Mouse (Mus musculus) leukemia stem cell, adult 10-12 weeks (primary cell): ENCODE data around the gene Plcl2. TPM values are rescaled to one million over a fixed set of nuclear protein-coding genes. Genes with fewer than 3 reads are reported as not detected.

Source experiments
- polyA plus RNA-seq: library from polyadenylated mRNA; stranded (reverse); fragments of >175 nt; gene quantifications from 2 replicates; pipeline ENCODE4 v1.2.3, GENCODE M21; 2012; ENCODE audit warnings: low replicate concordance

Gene Plcl2
- 25.1 and 50.6 TPM in 2 replicates for polyA plus RNA-seq

GRCm38 (mm10) chr17:50509251-50510104 is at the start of gene Plcl2:
TSS of gene Plcl2 (plus strand) at chr17:50509403.

Other genes starting within 250 kb of the Plcl2 start
- not detected in 2 replicates for gene Dazl, start 215.8 kb upstream of the Plcl2 start, polyA plus RNA-seq